Mouse (Mus musculus) stomach, embryonic 16.5 days (tissue): ENCODE measurements at regions not wholly inside any gene's neighbourhood (a gene's known extent, or its start where the extent isn't known, plus 50 kb on each side); places are given as distances from the start of the nearest gene placed in this dataset.
"Not testable (repeated sequence)": the region's sequence is repeated elsewhere in the genome, so short reads cannot be mapped to it uniquely, and the experiment has no call there.

Experiments
- ATAC-seq: fragments of 200-750 bp; cut with Nextera tagmentation; 2 replicates; pipeline ENCODE4 v1.8.0; 2017; ENCODE audit warnings: moderate number of reproducible peaks, moderate TSS enrichment; ENCODE audit not compliant: insufficient read depth, low FRiP score
- H3K27ac ChIP-seq: fragments of 300-500 bp; sonication (generic); 2 replicates; pipeline ENCODE4 v1.5.1; 2014; ENCODE audit warnings: low read length
- H3K27me3 ChIP-seq: fragments of 300-500 bp; sonication (generic); 2 replicates; pipeline ENCODE4 v1.6.1; 2014; ENCODE audit warnings: low read length, control low read depth, mixed read lengths; ENCODE audit not compliant: control insufficient read depth, insufficient read depth
- H3K36me3 ChIP-seq: fragments of 300-500 bp; sonication (generic); 2 replicates; pipeline ENCODE4 v1.6.1; 2014; ENCODE audit warnings: low read length; ENCODE audit not compliant: control insufficient read depth, insufficient read depth
- H3K4me1 ChIP-seq: fragments of 300-500 bp; sonication (generic); 2 replicates; pipeline ENCODE4 v1.6.1; 2014; ENCODE audit warnings: low read length, control low read depth, mixed read lengths; ENCODE audit not compliant: control insufficient read depth, insufficient read depth
- H3K4me2 ChIP-seq: fragments of 300-500 bp; sonication (generic); 2 replicates; pipeline ENCODE4 v1.6.1; 2014; ENCODE audit warnings: low read depth, low read length, mixed read lengths
- H3K4me3 ChIP-seq: fragments of 300-500 bp; sonication (generic); replicated peaks from 2 replicates; pipeline ENCODE4 v1.5.1; 2014; ENCODE audit warnings: mild to moderate bottlenecking, low read length
- H3K9ac ChIP-seq: fragments of 300-500 bp; sonication (generic); 2 replicates; pipeline ENCODE4 v1.6.1; 2014; ENCODE audit warnings: low read length
- H3K9me3 ChIP-seq: fragments of 300-500 bp; sonication (generic); replicated peaks from 2 replicates; pipeline ENCODE4 v1.6.1; 2016; ENCODE audit warnings: low read length, control low read depth; ENCODE audit not compliant: control insufficient read depth
- WGBS: fragments of 180-500 bp; shearing (Covaris S2); extraction: QIAGEN DNeasy Blood & Tissue Kit; methylation state at CpG from one replicate; pipeline ENCODE4 v1.1.7; 2014; 5-methylcytosine and 5-hydroxymethylcytosine counted together

DNA sequence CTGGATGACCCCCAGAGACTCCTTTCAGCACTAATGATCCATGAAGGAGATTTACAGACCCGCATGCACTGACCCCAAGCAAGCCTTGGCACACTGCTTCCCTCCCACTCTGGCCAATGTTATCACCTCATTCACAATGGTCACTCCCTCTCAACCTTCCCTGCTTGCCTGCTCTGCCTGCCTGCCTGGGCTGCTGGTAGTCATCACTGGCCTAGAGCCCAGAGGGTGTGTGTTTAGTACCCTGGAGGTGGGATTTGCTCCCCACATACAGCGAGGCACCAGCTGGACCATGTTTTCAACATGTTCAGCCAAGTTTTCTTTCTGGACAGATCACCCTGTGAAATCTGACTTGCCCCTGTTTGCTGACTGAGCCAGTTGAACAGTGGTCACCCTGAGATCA is 147.9 kb downstream of the Lyplal1 start:
- no peaks in the 10 kb centered on the region for H3K36me3 ChIP-seq
- no peak overlapping the region for H3K4me3 ChIP-seq
- no peak for ATAC-seq
- WGBS, result 33% methylated on average over 2 of the region's 2 CpGs
- no peaks in the 10 kb centered on the region for H3K9me3 ChIP-seq
- no peaks in the 10 kb centered on the region; the same call in 1 of the 2 replicates for H3K4me1 ChIP-seq
- H3K4me2 ChIP-seq, result no peak overlapping the region
- no peak overlapping the region for H3K9ac ChIP-seq
- no peak overlapping the region for H3K27ac ChIP-seq
- H3K27me3 ChIP-seq, result no peaks in the 10 kb centered on the region

DNA sequence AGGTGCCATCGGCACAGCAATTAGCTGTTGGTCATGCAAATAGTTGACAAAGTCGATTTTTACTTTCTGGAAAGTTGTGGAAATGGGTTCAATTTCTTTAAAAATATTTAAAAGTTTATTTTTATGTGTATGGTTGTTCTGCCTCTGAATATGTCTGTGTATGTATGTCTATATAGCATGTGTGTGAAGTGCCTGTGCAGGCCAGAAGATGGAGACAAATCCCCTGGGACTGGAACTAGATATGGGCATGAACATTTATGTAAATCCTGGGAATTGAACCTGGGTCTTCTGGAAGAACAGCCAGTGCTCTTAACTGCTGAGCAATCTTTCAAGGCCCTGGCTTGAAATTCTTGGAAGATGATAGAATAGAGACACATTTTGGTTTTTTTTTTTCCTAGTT is 140.0 kb downstream of the Lyplal1 start:
- Histone ChIP-seq H3K27ac (no peak overlapping the region), H3K4me2 (no peak overlapping the region), H3K4me1 (no peaks in the 10 kb centered on the region), H3K9me3 (no peaks in the 10 kb centered on the region), H3K36me3 (no peaks in the 10 kb centered on the region), H3K4me3 (no peak overlapping the region), H3K9ac (no peak overlapping the region), H3K27me3 (no peaks in the 10 kb centered on the region)
- 83% methylated on average over 2 of the region's 2 CpGs for WGBS
- ATAC-seq, result no peak

- H3K9me3 ChIP-seq, result no peaks in the 10 kb centered on the region
- ATAC-seq, result no peak
- H3K4me2 ChIP-seq, result no peak overlapping the region
- H3K36me3 ChIP-seq, result no peaks in the 10 kb centered on the region
- no peaks in the 10 kb centered on the region for H3K27me3 ChIP-seq
- H3K27ac ChIP-seq, result no peak overlapping the region
- 72% methylated on average over 8 of the region's 8 CpGs for WGBS
- no peak overlapping the region for H3K9ac ChIP-seq
- H3K4me1 ChIP-seq, result no peaks in the 10 kb centered on the region
- H3K4me3 ChIP-seq, result no peak overlapping the region
Observed at GRCm38 (mm10) chr1:185989432-185989831, 127.7 kb downstream of the Lyplal1 start.

GRCm38 (mm10) chr1:186000066-186000465 is 117.0 kb downstream of the Lyplal1 start:
- WGBS, result 95% methylated on average over 1 of the region's 1 CpGs
- H3K9ac ChIP-seq, H3K27ac ChIP-seq: not testable (repeated sequence)

DNA sequence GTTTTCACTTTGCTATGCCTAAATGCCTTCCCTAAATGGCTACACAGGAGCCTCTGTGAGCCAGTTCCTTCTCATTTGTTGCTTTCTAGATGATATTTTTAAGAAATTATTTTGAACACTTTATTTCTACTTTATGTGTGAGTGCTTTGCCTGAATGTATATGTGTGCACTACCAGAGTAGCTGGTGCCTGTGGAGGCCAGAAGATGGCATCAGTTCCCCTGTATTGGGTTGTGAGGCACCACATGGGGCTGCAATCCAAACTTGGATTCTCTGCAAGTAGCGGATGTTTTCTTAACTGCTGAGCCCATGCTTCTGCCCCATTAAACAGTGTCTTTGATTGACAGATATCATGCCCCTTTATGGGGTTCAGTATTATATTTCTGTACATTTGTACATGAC is 103.7 kb downstream of the Lyplal1 start:
- no peaks in the 10 kb centered on the region for H3K36me3 ChIP-seq
- ATAC-seq, result no peak
- no peaks in the 10 kb centered on the region for H3K27me3 ChIP-seq
- 88% methylated on average over 1 of the region's 1 CpGs for WGBS
- H3K4me2 ChIP-seq, result no peak overlapping the region
- no peak overlapping the region for H3K9ac ChIP-seq
- H3K4me3 ChIP-seq, result no peak overlapping the region
- H3K9me3 ChIP-seq, result 0 out of 2 replicates have a peak, but pooled peaks cover 4% of the 10 kb centered on the region
- H3K4me1 ChIP-seq, result no peaks in the 10 kb centered on the region
- H3K27ac ChIP-seq, result no peak overlapping the region

More at GRCm38 (mm10) chr1:186000066-186000465, 117.0 kb downstream of the Lyplal1 start:
- not testable (repeated sequence) for H3K4me1 ChIP-seq, H3K36me3 ChIP-seq, H3K27me3 ChIP-seq, H3K9me3 ChIP-seq, ATAC-seq, H3K4me3 ChIP-seq, H3K4me2 ChIP-seq

DNA sequence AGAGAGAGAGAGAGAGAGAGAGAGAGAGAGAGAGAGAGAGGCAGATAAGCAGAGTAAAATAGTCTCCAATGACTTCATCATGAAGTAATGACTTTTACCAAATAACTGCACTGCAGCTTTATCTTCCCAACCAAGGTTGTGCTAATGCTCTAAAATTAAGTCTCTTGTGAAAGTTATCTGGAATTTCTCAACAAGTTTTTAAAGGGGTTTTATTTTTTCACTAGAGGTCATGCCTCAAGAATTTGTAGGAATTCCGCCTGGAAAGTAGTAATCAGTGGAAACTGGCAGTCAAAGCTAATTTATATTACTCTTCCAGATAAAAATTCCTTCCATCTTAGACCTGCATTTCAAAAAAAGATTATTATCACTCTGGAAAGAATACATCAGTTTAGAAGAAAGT is 102.9 kb downstream of the Lyplal1 start:
- 51% methylated on average over 1 of the region's 1 CpGs for WGBS
- Histone ChIP-seq H3K27ac (no peak overlapping the region), H3K4me2 (no peak overlapping the region)

DNA sequence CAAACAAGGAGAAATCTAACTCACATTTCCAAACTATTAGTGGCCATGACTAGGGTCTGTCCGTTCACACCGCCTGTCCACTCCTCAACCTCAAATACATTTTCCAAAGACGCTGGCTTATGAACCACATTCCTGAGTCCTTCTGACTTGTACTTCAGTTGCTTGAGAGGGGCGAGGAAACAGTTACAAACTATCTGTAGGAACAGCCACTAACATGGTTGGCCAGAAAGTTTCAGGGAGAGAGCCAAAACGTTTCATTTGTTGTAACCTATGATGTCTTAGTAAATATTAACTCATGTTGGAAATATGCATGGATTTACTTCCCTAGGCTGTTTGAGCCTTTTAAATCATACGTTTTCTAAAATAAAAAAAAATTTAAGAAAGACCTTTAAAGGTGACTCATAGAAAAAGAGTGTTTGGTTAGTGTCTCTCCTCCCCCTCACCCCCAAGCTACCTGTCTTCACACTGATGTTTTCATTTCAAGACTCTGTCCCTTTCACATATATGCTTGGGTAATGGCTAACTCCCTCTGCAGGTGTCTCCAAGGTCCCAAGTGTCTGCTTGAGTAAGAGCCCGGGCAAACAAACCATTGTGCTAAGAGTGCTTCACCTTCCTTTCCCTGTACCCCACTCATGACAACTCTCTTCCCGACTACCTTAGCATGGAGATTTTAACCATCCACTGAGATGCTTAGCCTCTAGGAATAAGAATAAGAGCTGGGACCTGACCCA is 101.1 kb downstream of the Lyplal1 start:
- Histone ChIP-seq H3K4me2 (no peak overlapping the region), H3K27me3 (no peaks in the 10 kb centered on the region), H3K4me1 (no peaks in the 10 kb centered on the region), H3K27ac (no peak overlapping the region), H3K9me3 (no peaks in the 10 kb centered on the region), H3K9ac (no peak overlapping the region), H3K4me3 (no peak overlapping the region), H3K36me3 (no peaks in the 10 kb centered on the region)
- 45% methylated on average over 8 of the region's 8 CpGs for WGBS
- no peak for ATAC-seq

More for the DNA sequence above, 102.9 kb downstream of the Lyplal1 start:
- ATAC-seq, result no peak
- Histone ChIP-seq H3K4me1 (no peaks in the 10 kb centered on the region), H3K4me3 (no peak overlapping the region), H3K36me3 (no peaks in the 10 kb centered on the region), H3K9ac (no peak overlapping the region), H3K9me3 (0 out of 2 replicates have a peak, but pooled peaks cover 4% of the 10 kb centered on the region), H3K27me3 (no peaks in the 10 kb centered on the region)

- no peaks in the 10 kb centered on the region for H3K27me3 ChIP-seq
- H3K27ac ChIP-seq, result no peak overlapping the region
- no peaks in the 10 kb centered on the region for H3K4me1 ChIP-seq
- no peak overlapping the region for H3K4me2 ChIP-seq
- H3K9me3 ChIP-seq, result no peaks in the 10 kb centered on the region
- WGBS, result 55% methylated on average over 1 of the region's 1 CpGs
- ATAC-seq, result 0 out of 2 replicates have a peak, but pooled peaks have one; percentile 29
- no peak overlapping the region for H3K9ac ChIP-seq
- H3K4me3 ChIP-seq, result no peak overlapping the region
- no peaks in the 10 kb centered on the region for H3K36me3 ChIP-seq
Observed at GRCm38 (mm10) chr1:186017547-186017946, 99.6 kb downstream of the Lyplal1 start.

DNA sequence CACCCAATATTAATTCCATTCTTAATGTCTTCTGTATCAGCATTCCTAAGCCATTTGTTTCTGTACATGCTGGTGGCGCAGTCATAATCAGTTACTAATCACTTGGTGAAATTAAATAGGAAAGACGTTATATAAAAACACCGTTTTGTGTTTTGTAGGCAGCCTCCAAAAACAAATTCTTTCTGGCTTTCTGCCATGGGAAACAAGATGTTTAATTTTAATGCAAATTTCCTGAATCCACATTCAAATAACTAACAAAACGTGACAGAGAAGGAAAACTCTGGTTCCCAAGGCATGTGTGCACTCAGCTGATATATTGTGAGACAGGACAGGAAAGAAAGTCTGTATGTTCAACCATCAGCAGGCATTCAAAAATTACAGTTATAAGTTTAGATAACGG is 97.6 kb downstream of the Lyplal1 start:
- Histone ChIP-seq H3K36me3 (no peaks in the 10 kb centered on the region), H3K4me2 (no peak overlapping the region), H3K4me3 (no peak overlapping the region), H3K27ac (no peak overlapping the region), H3K9ac (no peak overlapping the region), H3K9me3 (no peaks in the 10 kb centered on the region), H3K27me3 (no peaks in the 10 kb centered on the region), H3K4me1 (no peaks in the 10 kb centered on the region)
- WGBS, result 80% methylated on average over 5 of the region's 5 CpGs
- no peak for ATAC-seq
